Mouse (Mus musculus): ENCODE measurements around the gene C8a.

C8a gene

GRCm38 (mm10) chr4:104857823-104858222 lies 18.4 kb downstream of the C8a start:
- POLR2A ChIA-PET: no interaction called here

GRCm38 (mm10) chr4:104857029-104857428 lies 19.2 kb downstream of the C8a start, which contains the start of gene Gm17662:
TSS of gene Gm17662 (plus strand) at chr4:104857329.
- POLR2A ChIA-PET: no interaction called here
- CTCF ChIA-PET: no interaction called here

More at GRCm38 (mm10) chr4:104857823-104858222, 18.4 kb downstream of the C8a start:
- CTCF ChIA-PET: no interaction called here

- ChIA-PET CTCF (interaction anchor here in 1 of 4 experiments (0.7 kb wide), 1 partner anchor 11 kb away, joined by 4 read pairs; no protein-coding TSS in a partner anchor), POLR2A (no interaction called here)
These were observed 21.0 kb downstream of the C8a start for GRCm38 (mm10) chr4:104855216-104855615.

- CTCF ChIA-PET: no interaction called here
- POLR2A ChIA-PET: no interaction called here
These were observed 32.7 kb downstream of the C8a start for GRCm38 (mm10) chr4:104843546-104843945.

- ChIA-PET POLR2A (no interaction called here), CTCF (no interaction called here)
These were observed 34.0 kb downstream of the C8a start for GRCm38 (mm10) chr4:104842204-104842603.

- POLR2A ChIA-PET: no interaction called here
These were observed 37.9 kb downstream of the C8a start for GRCm38 (mm10) chr4:104838342-104838741.

GRCm38 (mm10) chr4:104835096-104835495 lies 41.1 kb downstream of the C8a start:
- CTCF ChIA-PET: no interaction called here

More at GRCm38 (mm10) chr4:104838342-104838741, 37.9 kb downstream of the C8a start:
- CTCF ChIA-PET: no interaction called here

GRCm38 (mm10) chr4:104828939-104829338 lies 47.3 kb downstream of the C8a start:
- ChIA-PET POLR2A (no interaction called here), CTCF (no interaction called here)

More at GRCm38 (mm10) chr4:104835096-104835495, 41.1 kb downstream of the C8a start:
- POLR2A ChIA-PET: interaction anchor here in 1 of 4 experiments (0.8 kb wide), 1 partner anchor 466 kb away, joined by 3 read pairs; no protein-coding TSS in a partner anchor

GRCm38 (mm10) chr4:104824381-104825077 lies 51.7 kb downstream of the C8a start:
- ChIA-PET CTCF (interaction anchor here in 2 of 4 experiments (0.5 to 0.7 kb wide), 3 partner anchors 18 to 1833 kb away, joined by 5 to 8 read pairs (median 6); no protein-coding TSS in a partner anchor), POLR2A (interaction anchor here in 3 of 4 experiments (0.5 to 1.2 kb wide), 6 partner anchors 9 to 385 kb away, joined by 3 to 5 read pairs (median 3); no protein-coding TSS in a partner anchor)

- ChIA-PET POLR2A (interaction anchor here in 2 of 4 experiments (0.5 to 0.8 kb wide), 3 partner anchors 40 to 1702 kb away, joined by 3 to 5 read pairs (median 3); no protein-coding TSS in a partner anchor), CTCF (no interaction called here)
These were observed 52.5 kb downstream of the C8a start for GRCm38 (mm10) chr4:104823597-104824101.

GRCm38 (mm10) chr4:104819891-104820290 lies 56.3 kb downstream of the C8a start:
- CTCF ChIA-PET: no interaction called here
- POLR2A ChIA-PET: interaction anchor here in 1 of 4 experiments (1.0 kb wide), 1 partner anchor 18 kb away, joined by 3 read pairs; no protein-coding TSS in a partner anchor

GRCm38 (mm10) chr4:104818986-104819385 lies 57.2 kb downstream of the C8a start:
- ChIA-PET CTCF (no interaction called here), POLR2A (interaction anchor here in 3 of 4 experiments (0.5 to 0.7 kb wide), 3 partner anchors 356 to 601 kb away, joined by 3 read pairs; no protein-coding TSS in a partner anchor)

- POLR2A ChIA-PET: no interaction called here
- CTCF ChIA-PET: no interaction called here
These were observed 58.7 kb downstream of the C8a start for GRCm38 (mm10) chr4:104817509-104817908.

GRCm38 (mm10) chr4:104816519-104817232 lies 59.5 kb downstream of the C8a start:
- POLR2A ChIA-PET: no interaction called here
- CTCF ChIA-PET: no interaction called here

GRCm38 (mm10) chr4:104813617-104814016 lies 62.6 kb downstream of the C8a start:
- CTCF ChIA-PET: interaction anchor here in 1 of 4 experiments (0.8 kb wide), 1 partner anchor 80 kb away, joined by 3 read pairs; no protein-coding TSS in a partner anchor
- POLR2A ChIA-PET: no interaction called here

GRCm38 (mm10) chr4:104810710-104811286 lies 65.4 kb downstream of the C8a start:
- POLR2A ChIA-PET: interaction anchor here in 1 of 4 experiments (0.5 to 0.7 kb wide), 2 partner anchors 1044 to 1747 kb away, joined by 3 read pairs; no protein-coding TSS in a partner anchor
- CTCF ChIA-PET: interaction anchor here in 1 of 4 experiments (1.2 kb wide), 1 partner anchor 83 kb away, joined by 5 read pairs; no protein-coding TSS in a partner anchor

GRCm38 (mm10) chr4:104805414-104806257 lies 70.6 kb downstream of the C8a start:
- POLR2A ChIA-PET: no interaction called here
- CTCF ChIA-PET: interaction anchor here in 1 of 4 experiments (0.5 kb wide), 1 partner anchor 1798 kb away, joined by 4 read pairs; no protein-coding TSS in a partner anchor

GRCm38 (mm10) chr4:104804100-104804499 lies 72.1 kb downstream of the C8a start:
- ChIA-PET CTCF (no interaction called here), POLR2A (no interaction called here)
